Mouse (Mus musculus): ENCODE results near the gene Tmsb10. TPM values are rescaled to one million over a fixed set of nuclear protein-coding genes. Genes with fewer than 3 reads are reported as not detected.

Tmsb10 gene
- total and polyA plus RNA-seq, 3 experiments = 31.7 to 91.3 TPM; not detected in 1

GRCm38 (mm10) chr6:72952221-72952620, 6.3 kb downstream of the Tmsb10 start:
- Histone ChIP-seq H3K4me3 (ENCODE audit: control insufficient read depth in 1 of 2, insufficient read depth in 1 of 2, low read depth in 2 of 2, low read length in 2 of 2) (no peak overlapping the region), H3K27me3 (ENCODE audit: control insufficient read depth in 1 of 2, insufficient read depth in 2 of 2, low read length in 2 of 2) (no peaks in the 10 kb centered on the region; a peak in 2 of 4 replicates), H3K9me3 (replicated peaks; ENCODE audit: insufficient read depth, low read length) (no peaks in the 10 kb centered on the region), H3K79me2 (ENCODE audit: control insufficient read depth, insufficient read depth, low read length, poor library complexity) (no peaks in the 10 kb centered on the region), H3K27ac (ENCODE audit: control insufficient read depth, low read depth, low read length) (no peak overlapping the region), H3K4me1 (ENCODE audit: control insufficient read depth in 1 of 2, insufficient read depth in 2 of 2, low read length in 2 of 2) (no peaks in the 10 kb centered on the region), H3K9ac (ENCODE audit: control insufficient read depth, low read depth, low read length, poor library complexity, severe bottlenecking) (no peak overlapping the region), H3K36me3 (ENCODE audit: control insufficient read depth in 1 of 2, insufficient read depth in 2 of 2, low read length in 2 of 2) (no peaks in the 10 kb centered on the region)
- DNase-seq (ENCODE audit: low read depth, low spot score) = no peak
- TF ChIP-seq MYC (IDR thresholded peaks at IDR 0.05; ENCODE audit: low read depth, low read length) = no peak
- TF ChIP-seq E2F4 (IDR thresholded peaks at IDR 0.05; ENCODE audit: borderline replicate concordance, low read depth, low read length) = no peak
- TF ChIP-seq USF2 (IDR thresholded peaks at IDR 0.05; ENCODE audit: borderline replicate concordance in 1 of 2, insufficient read depth in 1 of 2, low read depth in 1 of 2, low read length in 2 of 2) = no peak
- no peak for TF ChIP-seq ELF1 (IDR thresholded peaks at IDR 0.05; ENCODE audit: low read depth, low read length)
- TF ChIP-seq SIN3A (IDR thresholded peaks at IDR 0.05; ENCODE audit: low read length) = no peak
- TF ChIP-seq ETS1 (IDR thresholded peaks at IDR 0.05; ENCODE audit: low read depth, low read length) = no peak
- TF ChIP-seq GABPA (IDR thresholded peaks at IDR 0.05; ENCODE audit: low read depth, low read length) = no peak
- TF ChIP-seq NRF1 (IDR thresholded peaks at IDR 0.05; ENCODE audit: insufficient read depth, low read depth, low read length, poor library complexity, severe bottlenecking) = no peak
- no peak for TF ChIP-seq TAL1 (IDR thresholded peaks at IDR 0.05; ENCODE audit: low read length)
- no peak for TF ChIP-seq MYB (IDR thresholded peaks at IDR 0.05; ENCODE audit: low read depth, low read length)
- TF ChIP-seq HCFC1 (IDR thresholded peaks at IDR 0.05; ENCODE audit: low read depth, low read length) = no peak
- TF ChIP-seq MXI1 (IDR thresholded peaks at IDR 0.05; ENCODE audit: low read depth, low read length) = no peak

GRCm38 (mm10) chr6:72949161-72949756, 9.3 kb downstream of the Tmsb10 start:
- no peaks in the 10 kb centered on the region for H3K4me1 ChIP-seq (ENCODE audit: control insufficient read depth in 1 of 2, insufficient read depth in 2 of 2, low read length in 2 of 2)
- no peak for DNase-seq (ENCODE audit: low read depth, low spot score)
- no peaks in the 10 kb centered on the region for H3K36me3 ChIP-seq (ENCODE audit: control insufficient read depth in 1 of 2, insufficient read depth in 2 of 2, low read length in 2 of 2)
- no peaks in the 10 kb centered on the region; a peak in 2 of 4 replicates for H3K27me3 ChIP-seq (ENCODE audit: control insufficient read depth in 1 of 2, insufficient read depth in 2 of 2, low read length in 2 of 2)
- no peaks in the 10 kb centered on the region for H3K9me3 ChIP-seq (replicated peaks; ENCODE audit: insufficient read depth, low read length)
- H3K9ac ChIP-seq (ENCODE audit: control insufficient read depth, low read depth, low read length, poor library complexity, severe bottlenecking) = no peak overlapping the region
- no peak overlapping the region for H3K4me3 ChIP-seq (ENCODE audit: control insufficient read depth in 1 of 2, insufficient read depth in 1 of 2, low read depth in 2 of 2, low read length in 2 of 2)
- no peak overlapping the region for H3K27ac ChIP-seq (ENCODE audit: control insufficient read depth, low read depth, low read length)
- no peaks in the 10 kb centered on the region for H3K79me2 ChIP-seq (ENCODE audit: control insufficient read depth, insufficient read depth, low read length, poor library complexity)
- TF ChIP-seq BHLHE40 (IDR thresholded peaks at IDR 0.05; ENCODE audit: borderline replicate concordance, low read depth, low read length) (no peak), UBTF (IDR thresholded peaks at IDR 0.05; ENCODE audit: borderline replicate concordance, insufficient read depth, low read depth, low read length) (no peak), USF2 (IDR thresholded peaks at IDR 0.05; ENCODE audit: borderline replicate concordance in 1 of 2, insufficient read depth in 1 of 2, low read depth in 1 of 2, low read length in 2 of 2) (no peak), NRF1 (IDR thresholded peaks at IDR 0.05; ENCODE audit: insufficient read depth, low read depth, low read length, poor library complexity, severe bottlenecking) (no peak), ELF1 (IDR thresholded peaks at IDR 0.05; ENCODE audit: low read depth, low read length) (no peak), ETS1 (IDR thresholded peaks at IDR 0.05; ENCODE audit: low read depth, low read length) (no peak), MAFK (IDR thresholded peaks at IDR 0.05; ENCODE audit: borderline replicate concordance, low read depth, low read length) (no peak), POLR2AphosphoS2 (IDR thresholded peaks at IDR 0.05; ENCODE audit: low read length) (no peak), GABPA (IDR thresholded peaks at IDR 0.05; ENCODE audit: low read depth, low read length) (no peak), KAT2A (conservative IDR thresholded peaks at IDR 0.05; ENCODE audit: low read depth, low read length) (no peak), TCF12 (IDR thresholded peaks at IDR 0.05; ENCODE audit: low read depth, low read length) (no peak), ZKSCAN1 (IDR thresholded peaks at IDR 0.05; ENCODE audit: low read depth, low read length) (no peak), RCOR1 (IDR thresholded peaks at IDR 0.05; ENCODE audit: low read depth, low read length) (no peak)
